Mouse (Mus musculus) ZHBTc4 (cell line): ENCODE data around the gene Tfeb.

ENCODE experiments used
- DNase-seq: peaks from one replicate; pipeline ENCODE4 v3.0.0-alpha.2; 2011; ENCODE audit warnings: low read depth, low spot score

Tfeb gene

GRCm38 (mm10) chr17:47787632-47788031, 50.8 kb downstream of the Tfeb start:
- DNase-seq = peak; percentile 72

GRCm38 (mm10) chr17:47788306-47788705, 51.5 kb downstream of the Tfeb start:
- peak; percentile 90 for DNase-seq

- DNase-seq = no peak
Observed at GRCm38 (mm10) chr17:47788996-47789395, 52.2 kb downstream of the Tfeb start.

- peak; percentile 93 for DNase-seq
Observed at GRCm38 (mm10) chr17:47792098-47792863, 55.5 kb downstream of the Tfeb start.

- peak; percentile 88 for DNase-seq
Observed at GRCm38 (mm10) chr17:47793377-47793776, 56.5 kb downstream of the Tfeb start.

- peak; percentile 85 for DNase-seq
Observed at GRCm38 (mm10) chr17:47795446-47795845, 58.6 kb downstream of the Tfeb start.

GRCm38 (mm10) chr17:47796156-47796816, 59.5 kb downstream of the Tfeb start:
- DNase-seq = no peak

- DNase-seq = peak; percentile 72
Observed at GRCm38 (mm10) chr17:47796968-47797367, 60.1 kb downstream of the Tfeb start.

- no peak for DNase-seq
Observed at GRCm38 (mm10) chr17:47797383-47797782, 60.6 kb downstream of the Tfeb start.

- no peak for DNase-seq
Observed at GRCm38 (mm10) chr17:47802806-47803205, 66.0 kb downstream of the Tfeb start.

GRCm38 (mm10) chr17:47803662-47804061, 66.8 kb downstream of the Tfeb start:
- DNase-seq = peak; percentile 82

- peak; percentile 71 for DNase-seq
Observed at GRCm38 (mm10) chr17:47805047-47805835, 68.4 kb downstream of the Tfeb start.

GRCm38 (mm10) chr17:47806230-47806629, 69.4 kb downstream of the Tfeb start:
- DNase-seq = no peak

- DNase-seq = no peak
Observed at GRCm38 (mm10) chr17:47811265-47811800, 74.5 kb downstream of the Tfeb start.

GRCm38 (mm10) chr17:47812200-47812599, 75.4 kb downstream of the Tfeb start:
- DNase-seq = peak; percentile 69

- no peak for DNase-seq
Observed at GRCm38 (mm10) chr17:47813616-47814015, 76.8 kb downstream of the Tfeb start.

GRCm38 (mm10) chr17:47814496-47814895, 77.7 kb downstream of the Tfeb start:
- DNase-seq = no peak

GRCm38 (mm10) chr17:47815446-47815845, 78.6 kb downstream of the Tfeb start:
- DNase-seq = peak; percentile 74

GRCm38 (mm10) chr17:47818038-47818725, 81.4 kb downstream of the Tfeb start:
- DNase-seq = peak; percentile 78

- DNase-seq = no peak
Observed at GRCm38 (mm10) chr17:47821339-47821738, 84.5 kb downstream of the Tfeb start.

GRCm38 (mm10) chr17:47831161-47831560, 94.3 kb downstream of the Tfeb start:
- no peak for DNase-seq
